Mouse (Mus musculus) granulocyte monocyte progenitor cell, adult 5-6 weeks (primary cell): Measurements from ENCODE around the gene Reg4. TPM values are rescaled to one million over a fixed set of nuclear protein-coding genes. Genes with fewer than 3 reads are reported as not detected.

Source experiments
- ATAC-seq: replicated peaks from 2 replicates; pipeline ENCODE4 v1.8.0; 2016; ENCODE audit warnings: mild to moderate bottlenecking, moderate TSS enrichment, inconsistent platforms; ENCODE audit not compliant: poor library complexity, severe bottlenecking
- total RNA-seq, 2 experiments: library from RNA; stranded (forward) in 1 of 2; stranded (reverse) in 1 of 2; fragments of 200-712, 200-1000 nt in 1 of 2; fragments of >200 nt in 1 of 2; fragmentation: Nextera tagmentation in 1 of 2; gene quantifications; 2 replicates each; pipeline ENCODE4 v1.2.3; 2014 to 2017

The Reg4 gene
- not detected in 2 replicates for total RNA-seq (2014; fragmentation: Nextera tagmentation)
- not detected in 2 replicates for total RNA-seq (2017)

DNA sequence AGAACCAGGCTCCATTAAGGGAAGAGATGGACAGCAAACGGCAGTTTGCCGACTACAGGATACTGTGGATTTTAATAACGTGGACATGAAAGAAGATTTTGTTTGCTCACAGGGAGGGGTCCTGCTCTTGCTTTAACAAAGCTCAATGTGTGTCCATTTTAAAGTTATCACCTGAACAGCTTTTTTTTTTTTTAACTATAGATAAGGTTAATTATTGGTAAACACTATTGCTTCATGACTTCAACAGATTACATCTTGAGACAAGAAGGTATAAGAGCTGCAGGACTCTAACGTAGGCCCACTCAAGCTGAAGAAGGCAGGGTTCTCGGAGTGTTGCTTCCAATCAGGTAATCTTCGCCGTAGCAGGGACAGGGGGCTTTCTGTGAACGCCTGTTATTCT, at the start of gene Reg4:
TSS of gene Reg4 (plus strand) at position 301 of the 400 bp plus-strand sequence.
- ATAC-seq = no peak

DNA sequence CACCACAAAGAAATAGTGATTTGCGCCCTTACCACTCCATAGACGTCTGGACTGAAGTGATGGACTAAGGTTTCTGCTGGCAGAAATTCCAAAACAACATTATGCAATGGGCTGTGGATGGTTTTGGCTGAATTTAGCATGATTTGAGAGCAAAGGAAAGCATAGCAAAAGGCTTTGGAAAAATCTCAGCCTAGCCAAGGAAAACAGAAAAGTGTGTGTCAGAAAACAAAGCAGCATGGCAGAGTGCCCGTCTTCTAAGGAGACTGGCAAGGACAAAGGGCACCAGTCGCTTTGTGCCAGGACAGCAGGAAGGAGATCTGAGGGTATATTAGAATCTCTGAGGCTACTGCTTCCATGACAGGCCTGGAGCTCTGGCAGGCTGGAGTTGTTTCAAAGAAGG, 43.6 kb upstream of the Reg4 start:
- ATAC-seq = no peak

DNA sequence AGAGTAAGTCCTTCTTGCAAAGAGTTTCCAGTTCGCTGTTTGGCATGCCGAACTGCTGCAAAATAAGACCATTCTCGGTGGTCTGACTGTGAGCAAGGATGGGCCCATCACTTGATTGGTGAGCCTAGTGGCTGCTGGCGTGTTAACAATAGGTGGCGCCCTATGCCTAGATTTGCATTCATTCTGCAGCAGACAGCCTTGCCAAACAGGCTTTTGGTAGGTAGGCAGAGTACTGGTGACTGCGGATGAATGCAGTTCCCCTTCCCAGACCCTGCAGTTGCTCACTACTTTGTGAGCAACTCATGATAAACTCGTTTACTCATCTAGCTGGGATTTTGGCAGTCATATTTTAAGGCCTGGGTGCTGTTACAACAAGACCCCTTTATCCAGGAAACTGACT, 41.2 kb upstream of the Reg4 start:
- peak; percentile 59 for ATAC-seq

DNA sequence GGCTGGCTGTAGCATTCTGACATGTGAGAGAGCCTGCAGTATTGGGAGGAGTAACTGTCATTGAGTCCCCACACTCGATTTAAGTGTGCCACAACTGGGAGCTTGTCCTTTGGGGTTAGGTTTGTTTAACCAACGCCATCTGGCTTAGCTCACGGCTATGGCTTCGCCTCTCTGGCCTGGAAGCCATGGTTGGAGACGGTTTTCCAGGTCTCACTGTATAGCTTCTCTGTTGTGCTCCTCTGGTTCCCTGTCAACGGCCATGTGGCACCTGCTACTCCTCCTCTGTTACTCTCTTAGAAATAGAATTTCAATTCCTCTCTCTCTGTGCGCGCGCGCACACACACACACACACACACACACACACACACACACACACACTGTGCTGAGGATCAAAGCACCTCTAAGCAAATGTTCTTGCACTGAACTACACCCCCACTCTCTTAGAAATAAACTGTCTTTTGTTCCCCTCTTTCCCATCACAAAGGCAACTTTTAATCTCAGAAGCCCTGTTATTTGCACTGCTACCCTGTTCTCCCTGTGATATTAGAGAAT, 36.7 kb upstream of the Reg4 start:
- no peak for ATAC-seq

DNA sequence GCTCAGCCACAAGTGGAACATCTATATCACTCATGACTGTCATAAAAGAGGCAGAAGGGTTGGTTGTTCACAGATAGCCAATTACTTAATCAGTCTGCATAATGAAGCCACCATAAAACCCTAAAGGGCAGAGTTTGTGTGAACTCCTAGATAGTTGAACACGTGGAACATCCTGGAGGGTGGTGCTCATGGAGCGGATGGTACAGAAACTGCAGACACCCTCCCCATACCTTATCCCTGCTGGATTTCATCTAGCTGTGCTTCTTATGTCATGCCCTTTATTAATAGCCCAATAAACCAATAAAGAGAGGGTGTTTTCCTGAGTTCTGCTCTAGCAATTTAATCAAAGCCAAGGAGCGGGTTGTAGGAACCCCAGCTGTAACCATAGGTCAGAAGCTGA, 34.2 kb upstream of the Reg4 start:
- no peak for ATAC-seq

DNA sequence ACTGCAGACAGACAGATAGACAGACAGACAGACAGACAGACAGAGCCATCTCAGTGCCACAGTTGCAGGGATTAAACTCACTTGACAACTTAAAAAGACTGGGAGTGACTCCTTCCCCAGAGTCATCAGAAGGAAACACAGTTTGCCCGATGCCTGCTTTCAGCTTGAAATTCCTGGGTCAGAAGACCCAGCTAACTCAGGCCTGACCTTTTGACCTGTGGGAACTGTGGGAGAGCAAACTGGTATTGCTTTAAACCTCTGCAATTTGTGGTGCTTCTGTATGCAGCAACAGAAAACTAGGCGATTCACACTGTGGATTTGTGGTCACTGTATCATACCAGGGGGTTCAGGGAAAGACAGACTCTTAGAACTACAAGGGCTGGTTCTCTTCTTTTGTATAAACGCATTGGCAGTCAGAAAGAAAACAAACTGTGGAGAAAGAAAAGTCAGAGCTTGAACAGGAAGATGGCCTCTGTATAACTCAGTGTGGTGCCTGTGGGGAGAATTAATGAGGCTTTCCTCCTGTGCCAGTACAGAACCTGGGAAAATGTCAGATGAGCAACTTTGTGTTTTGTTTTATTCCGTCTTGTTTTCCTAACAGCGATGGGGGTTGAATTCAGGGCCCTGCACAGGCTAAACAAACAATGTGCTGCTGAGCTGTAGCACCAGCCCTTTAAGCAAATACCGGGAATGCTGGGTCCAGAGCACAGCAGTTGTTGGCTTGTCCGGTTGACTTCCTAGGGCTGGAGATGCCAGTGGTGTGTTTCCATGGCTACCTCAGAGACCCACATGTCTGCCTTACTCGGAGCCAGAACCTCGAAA, 24.0 kb upstream of the Reg4 start:
- no peak for ATAC-seq

DNA sequence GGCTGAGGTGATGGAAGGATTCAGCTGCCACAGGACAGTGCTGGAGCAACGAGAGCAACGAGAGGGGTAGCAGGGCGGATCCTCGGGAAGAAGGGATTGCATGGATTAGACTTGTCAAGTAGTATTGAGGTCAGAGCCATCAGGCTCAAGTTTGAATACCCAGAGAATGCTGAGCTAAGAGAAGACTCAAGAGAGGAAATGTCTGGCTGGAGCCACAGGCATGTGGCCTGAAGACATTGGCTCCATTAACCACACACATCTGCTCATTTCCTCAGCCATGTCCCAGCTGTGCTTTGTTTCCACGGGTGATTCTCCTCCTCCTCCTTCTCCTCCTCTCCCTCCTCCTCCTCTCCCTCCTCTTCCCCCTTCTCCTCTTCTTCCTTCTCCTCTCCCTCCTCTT, 22.2 kb upstream of the Reg4 start:
- no peak for ATAC-seq

DNA sequence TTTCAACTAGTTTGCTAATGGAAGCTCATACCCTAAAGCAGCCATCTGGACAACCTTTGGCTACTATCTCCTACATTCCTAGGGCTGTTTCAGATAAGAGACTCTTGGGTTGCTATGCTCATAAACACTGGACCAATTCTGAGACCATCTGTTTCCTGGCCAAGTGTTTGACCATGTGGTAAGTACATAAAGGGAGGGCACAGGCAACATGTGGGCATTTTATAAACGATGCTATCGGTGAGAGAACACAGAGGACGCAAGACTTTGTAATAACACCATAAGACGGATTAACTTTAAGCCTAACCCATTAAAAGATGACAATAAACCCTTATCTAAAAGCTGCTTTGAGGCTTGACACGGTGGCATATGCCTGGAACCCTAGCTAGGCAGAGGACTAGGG, 18.7 kb upstream of the Reg4 start:
- ATAC-seq = no peak

DNA sequence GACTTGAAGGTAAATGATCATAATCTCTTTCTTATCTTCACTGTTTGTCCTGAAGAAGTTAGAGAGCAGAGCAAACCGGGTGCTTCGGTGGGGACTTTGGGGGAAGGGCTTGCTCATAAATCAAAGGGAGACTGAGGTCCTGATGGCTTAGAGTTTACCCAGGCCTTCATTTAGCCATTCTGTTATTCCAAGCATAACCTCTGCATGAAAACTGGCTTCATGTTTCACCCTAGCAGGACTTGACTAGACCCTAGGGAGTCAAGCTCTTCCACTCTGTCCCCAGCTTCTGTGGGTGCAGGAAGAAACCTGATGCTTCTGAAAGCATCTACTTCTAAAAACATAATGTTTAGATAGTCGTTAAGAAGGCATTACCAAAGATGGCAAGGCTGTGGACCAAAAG, 15.0 kb upstream of the Reg4 start:
- ATAC-seq = no peak

DNA sequence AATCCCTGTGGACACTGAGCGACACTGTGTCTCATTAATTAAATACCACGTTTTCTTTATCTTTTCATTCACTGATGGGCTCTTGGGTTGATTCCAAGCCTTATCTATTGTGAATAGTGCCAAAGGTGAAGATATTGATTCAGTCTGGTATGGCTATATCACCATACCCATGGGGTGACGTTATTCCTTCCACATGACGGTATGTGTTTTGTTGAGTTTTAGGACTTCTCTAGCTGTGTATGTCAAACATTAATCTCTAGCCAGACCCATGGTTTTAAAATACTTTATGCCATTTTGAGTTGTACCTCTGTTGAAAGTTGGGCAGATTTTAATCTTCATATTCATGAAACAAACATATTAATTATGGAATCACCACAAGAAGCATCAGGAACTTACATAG, 12.8 kb upstream of the Reg4 start:
- no peak for ATAC-seq

DNA sequence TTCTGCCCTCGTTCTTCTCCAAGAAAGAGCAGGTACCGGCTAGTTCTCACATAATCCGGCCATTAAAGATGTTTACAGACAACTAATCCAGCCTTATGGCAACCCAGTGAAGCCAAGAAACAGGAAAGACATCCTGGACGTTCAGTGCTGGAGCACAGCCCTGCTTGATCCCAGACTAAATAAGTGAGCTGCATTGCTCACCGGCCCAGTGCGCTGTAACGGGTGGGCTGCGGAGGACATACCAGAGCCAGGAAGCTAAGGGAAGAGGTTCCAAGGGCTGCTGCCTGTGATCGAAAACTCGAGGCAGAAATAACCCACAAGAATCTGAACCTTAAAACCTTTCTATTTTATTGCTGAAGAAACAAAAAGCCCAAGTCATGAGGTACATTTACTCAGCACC, 11.1 kb upstream of the Reg4 start:
- no peak for ATAC-seq

DNA sequence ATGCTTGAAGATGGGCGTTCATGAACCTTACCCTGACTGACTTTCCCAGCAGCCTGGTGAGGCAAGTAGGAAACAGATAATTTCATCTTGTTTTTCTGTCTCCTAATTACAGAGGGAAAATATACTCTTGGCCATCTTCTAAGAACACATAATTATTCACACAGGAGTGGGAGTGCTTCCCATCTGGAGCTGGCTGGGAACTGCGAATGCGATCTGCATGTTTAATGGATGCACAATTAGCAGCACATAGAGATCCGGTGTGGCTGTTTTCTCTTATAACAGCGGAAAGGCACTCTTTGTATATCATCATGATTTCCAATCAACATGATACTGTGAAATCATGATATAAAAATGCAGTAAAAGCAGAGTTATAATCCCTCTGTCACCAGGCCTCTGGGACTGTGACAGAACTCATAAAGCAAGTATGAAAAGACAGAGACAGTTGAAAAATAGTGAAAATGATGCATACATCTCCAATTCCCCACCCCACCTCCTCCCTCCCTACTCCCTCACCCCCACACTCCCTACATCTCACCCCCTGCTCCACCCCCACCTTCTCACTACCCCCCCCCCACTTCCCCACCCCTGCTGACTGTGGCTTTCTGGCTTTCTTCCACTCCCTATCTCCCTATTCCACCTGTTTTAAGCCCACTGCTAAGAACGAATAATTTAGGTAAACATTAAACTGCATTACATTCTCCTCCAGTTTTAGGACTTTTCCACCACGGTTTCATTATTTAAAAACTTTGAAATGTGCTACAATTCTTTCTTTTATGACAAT, 10.5 kb upstream of the Reg4 start:
- ATAC-seq = no peak

DNA sequence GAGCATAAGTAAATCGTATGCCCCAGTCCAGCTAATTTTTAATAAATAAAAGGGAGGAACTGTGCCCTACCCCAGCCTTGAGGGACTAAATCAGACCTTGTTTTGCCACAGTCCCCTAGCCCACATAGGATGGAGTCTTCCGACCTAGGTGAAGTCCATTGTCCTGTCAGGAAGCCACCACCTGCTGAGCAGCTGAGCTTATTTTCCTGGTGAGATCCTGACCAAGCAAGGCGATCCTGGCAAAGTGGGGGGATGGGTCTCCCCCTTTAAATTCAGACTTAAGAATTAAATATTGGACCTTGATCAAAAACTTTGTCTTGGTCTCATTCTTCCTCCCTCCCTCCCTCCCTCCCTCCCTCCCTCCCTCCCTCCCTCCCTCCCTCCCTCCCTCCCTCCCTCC, 5.7 kb upstream of the Reg4 start:
- no peak for ATAC-seq

DNA sequence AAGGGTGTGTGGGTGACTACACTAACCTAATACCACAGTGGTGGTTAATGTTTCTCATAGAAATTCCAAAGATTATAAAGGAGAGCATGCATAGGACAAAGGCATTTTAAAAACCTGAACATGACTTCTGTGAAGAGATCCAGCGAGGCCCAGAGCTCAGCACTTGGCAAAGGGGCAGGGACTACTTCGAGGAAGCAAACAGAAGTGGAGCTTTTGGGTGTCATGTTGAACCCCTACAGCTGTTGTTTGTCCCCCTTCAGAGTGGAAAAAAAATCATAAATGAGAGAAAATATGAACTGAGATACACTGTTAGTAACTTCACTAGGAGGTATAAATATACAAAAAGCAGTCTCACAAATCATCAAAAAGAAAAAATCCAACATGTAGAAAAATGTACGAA, 1.3 kb downstream of the Reg4 start:
- ATAC-seq = no peak

DNA sequence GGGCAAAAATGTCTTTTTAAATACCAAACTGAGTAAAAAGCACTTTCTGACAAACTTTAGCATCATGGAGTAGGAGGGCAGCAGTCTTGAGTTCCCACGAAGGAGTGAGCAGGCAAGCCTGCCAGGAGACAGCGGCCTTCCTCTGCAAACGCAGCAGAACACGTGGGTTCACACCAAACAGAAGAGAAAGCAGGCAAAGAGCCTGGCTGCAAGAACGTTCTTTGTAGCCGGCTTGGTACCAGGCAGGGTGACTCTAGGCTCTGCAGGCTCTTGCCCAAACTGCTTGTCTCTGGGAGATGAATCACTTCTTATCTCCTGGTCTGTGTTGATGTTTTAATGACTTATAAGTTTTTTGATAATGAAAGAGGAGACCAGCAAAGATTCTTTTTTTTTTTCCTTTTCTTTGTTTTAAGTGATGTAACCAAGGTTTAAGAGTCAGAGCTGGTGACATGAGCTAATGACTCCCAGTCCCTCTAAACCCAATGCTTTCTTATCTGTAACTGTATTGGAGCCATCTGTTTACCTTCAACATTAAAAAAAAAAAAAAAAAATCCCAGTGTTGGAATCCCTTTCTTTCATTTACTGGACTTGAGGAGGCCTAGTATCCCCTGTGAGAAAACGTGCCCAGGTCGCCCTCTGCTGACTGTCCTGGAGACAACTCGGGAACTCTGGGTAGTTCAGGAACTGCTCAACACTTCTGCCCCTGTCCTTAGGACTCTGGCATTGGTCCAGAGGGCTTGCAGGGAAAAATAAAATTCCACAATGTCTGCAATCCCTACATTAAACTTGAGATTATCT, 2.0 kb downstream of the Reg4 start:
- ATAC-seq = peak; percentile 41; the same call in 1 of the 2 replicates

DNA sequence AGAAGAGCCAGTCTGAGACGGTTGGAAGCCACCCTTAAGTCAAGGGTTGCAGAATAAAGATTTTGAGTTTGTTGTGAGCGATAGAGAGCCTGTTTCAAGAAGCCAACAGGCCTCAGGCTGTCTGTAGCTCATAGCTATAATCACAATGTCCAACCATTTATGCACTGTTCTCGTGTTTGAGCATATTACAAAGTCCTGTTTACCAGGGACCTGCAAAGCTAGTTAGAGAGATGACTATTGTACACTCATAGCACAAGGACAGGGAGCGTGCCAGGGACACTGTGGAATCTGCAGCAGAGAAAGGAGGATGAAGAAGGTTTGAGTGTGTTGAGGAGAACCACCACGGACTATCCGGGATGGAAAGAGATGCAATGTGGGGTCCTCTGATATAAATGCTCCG, 3.0 kb downstream of the Reg4 start:
- no peak for ATAC-seq

DNA sequence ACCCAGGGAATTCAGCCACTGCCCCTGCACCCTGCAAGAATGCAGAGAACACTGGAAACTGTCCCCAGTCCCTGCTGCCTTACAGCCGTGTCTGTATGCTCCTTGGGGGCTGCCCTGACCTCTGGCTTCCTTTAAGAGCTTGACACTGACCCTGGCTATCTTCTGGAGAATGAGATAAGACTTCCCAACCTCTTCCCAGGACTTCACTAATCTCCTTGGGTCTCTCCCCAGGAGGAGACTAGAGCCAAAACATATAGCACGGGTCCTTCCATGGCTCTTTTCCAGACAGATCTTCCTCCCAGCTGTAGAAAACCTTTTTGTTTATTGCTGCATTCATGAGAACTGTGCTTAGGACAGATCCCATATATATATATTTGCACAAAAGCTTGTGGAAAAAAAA, 3.8 kb downstream of the Reg4 start:
- no peak for ATAC-seq

DNA sequence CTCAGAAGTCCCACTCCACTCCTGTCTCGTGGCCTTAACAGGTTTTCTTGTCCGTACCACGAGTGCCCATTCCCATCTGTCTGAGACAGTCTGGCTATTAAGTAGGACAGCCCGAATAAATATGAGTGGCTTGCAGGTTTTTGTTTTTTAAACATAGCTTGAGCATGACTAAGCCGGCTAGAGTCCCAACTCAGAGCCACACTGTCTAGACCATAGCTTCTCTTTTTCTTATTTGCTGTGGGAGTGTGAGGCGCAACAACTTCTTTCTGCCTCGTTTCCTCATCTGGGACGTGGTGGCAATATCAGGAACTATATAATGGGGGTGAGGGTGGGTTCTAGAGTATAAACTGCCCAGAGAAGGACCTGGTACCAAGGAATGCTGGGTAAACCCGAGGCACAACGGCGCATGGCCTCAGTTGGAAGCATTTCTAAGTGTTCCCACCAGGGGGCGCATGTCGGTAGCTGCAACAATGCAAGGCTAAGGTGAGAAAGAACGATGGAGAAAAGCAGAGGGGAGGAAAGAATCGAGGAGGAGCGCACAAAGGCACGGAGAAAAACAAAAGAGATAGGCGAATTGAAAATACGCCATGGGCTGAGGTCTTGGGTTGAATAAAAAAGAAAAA, 5.1 kb downstream of the Reg4 start:
- ATAC-seq = peak; percentile 94

DNA sequence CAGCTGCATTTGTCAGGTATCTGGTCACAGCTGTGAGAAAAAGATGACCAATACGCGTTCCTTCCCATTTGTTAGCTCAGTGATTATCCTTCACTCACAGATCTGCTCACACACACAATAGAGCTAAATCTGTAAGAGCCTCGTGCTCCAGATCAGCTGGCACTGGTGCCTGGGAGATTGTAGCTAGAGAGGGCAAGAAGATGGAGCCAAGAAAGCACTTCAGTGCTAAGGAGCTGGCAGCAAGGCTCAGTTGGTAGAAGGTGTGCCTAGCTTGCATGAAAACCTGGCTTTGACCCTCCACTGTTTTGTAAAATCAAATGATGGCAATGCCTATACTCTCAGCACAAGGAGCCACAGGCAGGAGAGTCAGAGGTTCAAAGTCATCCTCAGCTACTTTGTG, 5.8 kb downstream of the Reg4 start:
- no peak for ATAC-seq

DNA sequence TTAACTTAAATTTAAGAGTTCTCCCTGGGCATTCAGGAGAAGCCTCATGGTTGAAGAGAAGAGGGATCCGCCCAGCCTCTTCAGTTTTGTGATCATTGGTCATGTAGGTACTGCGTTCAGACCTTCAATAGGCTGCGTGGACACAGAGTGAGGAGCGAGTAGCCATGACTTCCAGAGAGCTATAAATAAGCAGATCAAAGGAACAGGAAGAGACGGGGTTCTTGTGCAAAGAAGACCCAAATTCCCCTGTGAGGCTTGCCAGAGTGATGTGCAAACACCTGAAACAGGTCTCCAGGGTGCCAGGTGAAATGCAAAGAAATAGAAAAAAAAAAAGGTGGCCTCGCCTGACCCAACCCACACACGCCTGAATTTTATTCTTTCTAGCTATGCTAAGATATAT, 8.0 kb downstream of the Reg4 start:
- no peak for ATAC-seq
